Mouse (Mus musculus) myocyte (in vitro differentiated cells): ENCODE measurements around the gene Chaf1a. TPM values are rescaled to one million over a fixed set of nuclear protein-coding genes. Genes with fewer than 3 reads are reported as not detected.

Experiments used
- H3K27me3 ChIP-seq: one replicate; pipeline ENCODE4 v1.6.1; 2011; ENCODE audit not compliant: control insufficient read depth, insufficient read depth, insufficient read length
- H3K36me3 ChIP-seq: one replicate; pipeline ENCODE4 v1.6.1; 2011; ENCODE audit not compliant: control insufficient read depth, insufficient read depth
- H3K4me2 ChIP-seq: one replicate; pipeline ENCODE4 v1.6.1; 2011; ENCODE audit warnings: low read depth, control low read depth
- H3K4me3 ChIP-seq: one replicate; pipeline ENCODE4 v1.5.1; 2011; ENCODE audit warnings: mild to moderate bottlenecking, control low read depth, moderate library complexity
- H3K79me2 ChIP-seq: one replicate; pipeline ENCODE4 v1.6.1; 2011; ENCODE audit not compliant: control insufficient read depth, insufficient read depth
- H3ac ChIP-seq: one replicate; pipeline ENCODE4 v1.6.1; 2011; ENCODE audit not compliant: control insufficient read depth, insufficient read length
- CEBPB ChIP-seq: IDR thresholded peaks from 2 replicates; pipeline ENCODE4 v1.6.1; 2011; ENCODE audit warnings: mild to moderate bottlenecking, moderate library complexity; ENCODE audit not compliant: poor library complexity, insufficient read depth, severe bottlenecking
- E2F4 ChIP-seq: IDR thresholded peaks from one replicate; pipeline ENCODE4 v1.6.1; 2011; ENCODE audit warnings: mild to moderate bottlenecking, control low read depth, moderate library complexity; ENCODE audit not compliant: insufficient read depth
- MAX ChIP-seq: IDR thresholded peaks from one replicate; pipeline ENCODE4 v1.6.1; 2011; ENCODE audit warnings: low read depth, mild to moderate bottlenecking, control low read depth
- MYOD1 ChIP-seq, 3 experiments: IDR thresholded peaks; one replicate each; pipeline ENCODE4 v1.6.1; 2011; ENCODE audit warnings: control low read depth in 2 of 3, low read depth in 2 of 3, mild to moderate bottlenecking in 2 of 3, moderate library complexity in 1 of 3; ENCODE audit not compliant: insufficient read length in 2 of 3, control insufficient read depth in 1 of 3
- MYOG ChIP-seq, 3 experiments: IDR thresholded peaks; one replicate each; pipeline ENCODE4 v1.6.1; 2011; ENCODE audit warnings: control low read depth in 2 of 3, low read depth in 2 of 3, mild to moderate bottlenecking in 2 of 3; ENCODE audit not compliant: insufficient read length in 2 of 3, control insufficient read depth in 1 of 3, insufficient read depth in 1 of 3
- POLR2A ChIP-seq: IDR thresholded peaks from one replicate; pipeline ENCODE4 v1.6.1; 2011; ENCODE audit warnings: low read depth, mild to moderate bottlenecking, control low read depth, moderate library complexity; ENCODE audit not compliant: insufficient read length
- POLR2AphosphoS2 ChIP-seq: IDR thresholded peaks from one replicate; pipeline ENCODE4 v1.6.1; 2011; ENCODE audit warnings: low read depth, control low read depth; ENCODE audit not compliant: insufficient read length
- REST ChIP-seq: IDR thresholded peaks from one replicate; pipeline ENCODE4 v1.6.1; 2011; ENCODE audit warnings: mild to moderate bottlenecking, control low read depth, moderate library complexity; ENCODE audit not compliant: insufficient read depth, insufficient read length
- SRF ChIP-seq: IDR thresholded peaks from one replicate; pipeline ENCODE4 v1.6.1; 2011; ENCODE audit warnings: low read depth; ENCODE audit not compliant: control insufficient read depth, insufficient read length
- TCF12 ChIP-seq: IDR thresholded peaks from one replicate; pipeline ENCODE4 v1.6.1; 2011; ENCODE audit warnings: mild to moderate bottlenecking, control low read depth; ENCODE audit not compliant: poor library complexity, insufficient read depth, severe bottlenecking
- TCF3 ChIP-seq: IDR thresholded peaks from one replicate; pipeline ENCODE4 v1.6.1; 2011; ENCODE audit warnings: low read depth, control low read depth; ENCODE audit not compliant: insufficient read length
- USF1 ChIP-seq: IDR thresholded peaks from one replicate; pipeline ENCODE4 v1.6.1; 2011; ENCODE audit warnings: low read depth, mild to moderate bottlenecking, control low read depth, moderate library complexity
- polyA plus RNA-seq: library from polyadenylated mRNA; unstranded; fragments of >200 nt; fragmentation: generic; extraction: Trizol; gene quantifications from one replicate; pipeline ENCODE4 v1.2.1, GENCODE M21; 2012; ENCODE audit warnings: missing spikeins

Gene Chaf1a
- polyA plus RNA-seq, 1 experiment = 8.0 TPM

- Histone ChIP-seq H3ac (no peak overlapping the region), H3K36me3 (no peaks in the 10 kb centered on the region), H3K27me3 (peaks cover 2% of the 10 kb centered on the region)
These were observed 70.8 kb downstream of the Chaf1a start for GRCm38 (mm10) chr17:56111021-56111420.

GRCm38 (mm10) chr17:56111864-56112263, 71.6 kb downstream of the Chaf1a start:
- H3K79me2 ChIP-seq = no peaks in the 10 kb centered on the region
- no peak overlapping the region for H3K4me2 ChIP-seq
- H3ac ChIP-seq = no peak overlapping the region
- peaks cover 9% of the 10 kb centered on the region for H3K27me3 ChIP-seq
- TF ChIP-seq REST (no peak), USF1 (peak; percentile 53), SRF (no peak), MAX (no peak)
- H3K4me3 ChIP-seq = no peak overlapping the region
- no peaks in the 10 kb centered on the region for H3K36me3 ChIP-seq

More at GRCm38 (mm10) chr17:56111021-56111420, 70.8 kb downstream of the Chaf1a start:
- Histone ChIP-seq H3K79me2 (no peaks in the 10 kb centered on the region), H3K4me2 (no peak overlapping the region), H3K4me3 (no peak overlapping the region)
- TF ChIP-seq MAX (no peak), CEBPB (no peak), E2F4 (no peak), MYOG (IDR thresholded peaks at IDR 0.05; ENCODE audit: control insufficient read depth in 1 of 3, insufficient read depth in 1 of 3, insufficient read length in 2 of 3, low read depth in 2 of 3) (no peak), REST (no peak), POLR2AphosphoS2 (no peak), POLR2A (no peak), TCF12 (no peak), USF1 (no peak), TCF3 (no peak), MYOD1 (IDR thresholded peaks at IDR 0.05; ENCODE audit: control insufficient read depth in 1 of 3, insufficient read length in 2 of 3, low read depth in 2 of 3) (no peak), SRF (no peak)

- no peaks in the 10 kb centered on the region for H3K79me2 ChIP-seq
- TF ChIP-seq USF1 (no peak), MAX (no peak), E2F4 (no peak), SRF (no peak), MYOG (IDR thresholded peaks at IDR 0.05; ENCODE audit: control insufficient read depth in 1 of 3, insufficient read depth in 1 of 3, insufficient read length in 2 of 3, low read depth in 2 of 3) (no peak), TCF3 (no peak), POLR2AphosphoS2 (no peak), POLR2A (no peak)
- no peak overlapping the region for H3ac ChIP-seq
- H3K4me2 ChIP-seq = no peak overlapping the region
- no peak overlapping the region for H3K4me3 ChIP-seq
- peaks cover 14% of the 10 kb centered on the region for H3K27me3 ChIP-seq
- no peaks in the 10 kb centered on the region for H3K36me3 ChIP-seq
These were observed 72.5 kb downstream of the Chaf1a start for GRCm38 (mm10) chr17:56112743-56113142.

GRCm38 (mm10) chr17:56116193-56116592, 76.0 kb downstream of the Chaf1a start:
- TF ChIP-seq TCF3 = no peak
- no peak for TF ChIP-seq CEBPB
- no peak for TF ChIP-seq MYOG (IDR thresholded peaks at IDR 0.05; ENCODE audit: control insufficient read depth in 1 of 3, insufficient read depth in 1 of 3, insufficient read length in 2 of 3, low read depth in 2 of 3)
- no peak for TF ChIP-seq POLR2AphosphoS2
- TF ChIP-seq MAX = no peak
- no peak for TF ChIP-seq USF1
- Histone ChIP-seq H3K27me3 (peaks cover 34% of the 10 kb centered on the region), H3ac (no peak overlapping the region), H3K4me2 (no peak overlapping the region), H3K36me3 (no peaks in the 10 kb centered on the region), H3K4me3 (no peak overlapping the region), H3K79me2 (no peaks in the 10 kb centered on the region)

GRCm38 (mm10) chr17:56117251-56117710, 77.0 kb downstream of the Chaf1a start, which contains the start of gene Plin5:
Gene Plin5, minus strand, starts transcription at chr17:56117596.
- Histone ChIP-seq H3K79me2 (no peaks in the 10 kb centered on the region), H3K27me3 (peaks cover 40% of the 10 kb centered on the region), H3K4me2 (no peak within 1 kb of the TSS), H3K4me3 (no peak within 1 kb of the TSS), H3ac (no peak within 1 kb of the TSS), H3K36me3 (no peaks in the 10 kb centered on the region)
- TF ChIP-seq MAX = no peak
- no peak for TF ChIP-seq TCF3
- peak in 1 of 3 experiments; percentile 33 for TF ChIP-seq MYOG (IDR thresholded peaks at IDR 0.05; ENCODE audit: control insufficient read depth in 1 of 3, insufficient read depth in 1 of 3, insufficient read length in 2 of 3, low read depth in 2 of 3)
